Mouse (Mus musculus) testis, adult 2 months (tissue): ENCODE measurements around the gene Zdhhc20. TPM values are rescaled to one million over a fixed set of nuclear protein-coding genes. Genes with fewer than 3 reads are reported as not detected.

Experiments
- H3K27ac ChIP-seq: fragments of 200-500 bp; 2 replicates; pipeline ENCODE4 v1.5.1; 2012; ENCODE audit warnings: low read depth, low read length; ENCODE audit not compliant: control insufficient read depth, insufficient read depth
- H3K27me3 ChIP-seq: fragments of 200-500 bp; 2 replicates; pipeline ENCODE4 v1.6.1; 2012; ENCODE audit warnings: mild to moderate bottlenecking, low read length, moderate library complexity; ENCODE audit not compliant: control insufficient read depth, insufficient read depth
- H3K36me3 ChIP-seq: fragments of 200-500 bp; 2 replicates; pipeline ENCODE4 v1.6.1; 2012; ENCODE audit warnings: mild to moderate bottlenecking, low read length; ENCODE audit not compliant: control insufficient read depth, insufficient read depth
- H3K4me1 ChIP-seq: fragments of 200-500 bp; 2 replicates; pipeline ENCODE4 v1.6.1; 2012; ENCODE audit warnings: low read length; ENCODE audit not compliant: control insufficient read depth, insufficient read depth
- H3K4me3 ChIP-seq: fragments of 200-500 bp; 2 replicates; pipeline ENCODE4 v1.5.1; 2012; ENCODE audit warnings: low read depth, mild to moderate bottlenecking, low read length, moderate library complexity, mixed read lengths; ENCODE audit not compliant: control insufficient read depth
- CTCF ChIP-seq: fragments of 200-500 bp; IDR thresholded peaks from 2 replicates; pipeline ENCODE4 v1.5.1; 2012; ENCODE audit warnings: low read depth, mild to moderate bottlenecking, inconsistent platforms, low read length, moderate library complexity; ENCODE audit not compliant: control insufficient read depth, insufficient read depth, insufficient replicate concordance
- POLR2A ChIP-seq: fragments of 200-500 bp; IDR thresholded peaks from 2 replicates; pipeline ENCODE4 v1.6.1; 2012; ENCODE audit warnings: low read depth, mild to moderate bottlenecking, inconsistent platforms, low read length, moderate library complexity; ENCODE audit not compliant: control insufficient read depth
- polyA plus RNA-seq: library from polyadenylated mRNA; depleted of rRNA; stranded (reverse); fragments of >200 nt; gene quantifications from 2 replicates; pipeline ENCODE4 v1.2.3, GENCODE M21; 2012; rRNA removed

Zdhhc20 gene
- 6.8 and 9.4 TPM in 2 replicates for polyA plus RNA-seq

- H3K4me3 ChIP-seq, result peak within 1 kb of the TSS; percentile 97
- H3K27me3 ChIP-seq, result no peaks in the 10 kb centered on the region
- H3K27ac ChIP-seq, result peak within 1 kb of the TSS; percentile 93
- TF ChIP-seq CTCF, result no peak
- TF ChIP-seq POLR2A, result peak; percentile 43; the same call in 1 of the 2 replicates
- no peaks in the 10 kb centered on the region for H3K4me1 ChIP-seq
- H3K36me3 ChIP-seq, result no peaks in the 10 kb centered on the region
These were observed at the start of gene Zdhhc20 for GRCm38 (mm10) chr14:57890011-57890842. Zdhhc20 (minus strand) TSS chr14:57890276.

DNA sequence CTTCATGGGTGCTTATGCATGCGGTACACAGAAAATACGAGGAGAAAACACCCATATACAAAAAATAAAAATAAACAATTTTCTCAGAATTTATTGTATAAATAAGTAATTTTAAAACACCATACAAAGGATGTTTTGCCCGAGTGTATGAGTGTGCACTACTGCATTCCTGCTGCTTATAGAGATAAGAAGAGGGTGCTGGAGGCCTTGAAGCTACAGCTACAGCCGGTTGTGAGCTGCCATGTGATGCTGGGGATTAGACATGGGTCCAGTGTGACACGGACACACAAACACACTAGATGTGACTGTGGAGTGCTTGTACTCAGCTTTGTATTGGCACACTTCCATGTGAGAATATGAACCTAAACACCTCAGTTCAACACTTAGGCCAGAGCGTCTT, 47.2 kb upstream of the Zdhhc20 start:
- Histone ChIP-seq H3K27ac (no peak overlapping the region), H3K4me3 (no peak overlapping the region), H3K36me3 (no peaks in the 10 kb centered on the region), H3K4me1 (no peaks in the 10 kb centered on the region), H3K27me3 (no peaks in the 10 kb centered on the region)
- no peak for TF ChIP-seq POLR2A
- TF ChIP-seq CTCF, result no peak

- Histone ChIP-seq H3K4me3 (no peak overlapping the region), H3K4me1 (no peaks in the 10 kb centered on the region), H3K36me3 (no peaks in the 10 kb centered on the region), H3K27me3 (no peaks in the 10 kb centered on the region), H3K27ac (no peak overlapping the region)
- no peak for TF ChIP-seq CTCF
- TF ChIP-seq POLR2A, result no peak
These were observed 44.6 kb upstream of the Zdhhc20 start for GRCm38 (mm10) chr14:57934666-57935065.

DNA sequence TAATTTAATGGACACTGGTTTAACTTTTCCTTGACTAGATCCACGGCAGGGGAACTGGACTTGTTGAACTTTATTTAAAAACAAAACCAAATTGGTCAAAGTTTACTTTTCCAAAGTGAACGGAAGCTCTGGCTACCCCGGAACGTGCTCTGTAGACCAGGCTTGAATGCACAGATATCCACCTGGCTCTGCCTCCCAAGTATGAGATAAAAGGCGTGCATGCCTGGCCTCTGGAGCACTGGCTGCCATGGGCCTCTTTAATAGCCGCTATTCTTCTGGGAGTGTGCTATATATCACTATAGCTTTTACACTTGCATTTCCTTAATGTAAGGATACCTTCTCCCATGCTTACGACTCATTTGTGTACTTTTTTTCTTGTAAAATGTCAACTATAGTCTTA, 43.5 kb upstream of the Zdhhc20 start:
- Histone ChIP-seq H3K4me1 (no peaks in the 10 kb centered on the region), H3K36me3 (no peaks in the 10 kb centered on the region), H3K4me3 (no peak overlapping the region), H3K27me3 (no peaks in the 10 kb centered on the region), H3K27ac (no peak overlapping the region)
- no peak for TF ChIP-seq POLR2A

- no peaks in the 10 kb centered on the region for H3K27me3 ChIP-seq
- no peaks in the 10 kb centered on the region for H3K4me1 ChIP-seq
- H3K4me3 ChIP-seq, result no peak overlapping the region
- H3K36me3 ChIP-seq, result no peaks in the 10 kb centered on the region
- TF ChIP-seq CTCF (no peak), POLR2A (no peak)
- no peak overlapping the region for H3K27ac ChIP-seq
These were observed 42.9 kb upstream of the Zdhhc20 start for GRCm38 (mm10) chr14:57932881-57933443.

GRCm38 (mm10) chr14:57921428-57922131, 31.5 kb upstream of the Zdhhc20 start:
- Histone ChIP-seq H3K4me1 (peaks cover 4% of the 10 kb centered on the region; the same call in 1 of the 2 replicates), H3K36me3 (no peaks in the 10 kb centered on the region), H3K27me3 (no peaks in the 10 kb centered on the region), H3K27ac (peak overlapping the region; percentile 89), H3K4me3 (no peak overlapping the region)
- TF ChIP-seq CTCF, result no peak
- 0 out of 2 replicates have a peak, but pooled peaks have one; percentile 20 for TF ChIP-seq POLR2A
